Mouse (Mus musculus) olfactory bulb, adult 2 months (tissue): ENCODE measurements at regions not wholly inside any gene's neighbourhood (a gene's known extent, or its start where the extent isn't known, plus 50 kb on each side); places are given as distances from the start of the nearest gene placed in this dataset.

Experiments used
- H3K27ac ChIP-seq: fragments of 200-500 bp; 2 replicates; pipeline ENCODE4 v1.5.1; 2012; ENCODE audit warnings: low read depth, low read length; ENCODE audit not compliant: insufficient read depth
- H3K4me1 ChIP-seq: fragments of 200-500 bp; 2 replicates; pipeline ENCODE4 v1.6.1; 2012; ENCODE audit warnings: low read length; ENCODE audit not compliant: control insufficient read depth, insufficient read depth
- H3K4me3 ChIP-seq: fragments of 200-500 bp; 2 replicates; pipeline ENCODE4 v1.5.1; 2012; ENCODE audit warnings: mild to moderate bottlenecking, low read depth, low read length, moderate library complexity; ENCODE audit not compliant: insufficient read depth
- CTCF ChIP-seq: fragments of 200-500 bp; IDR thresholded peaks from 2 replicates; pipeline ENCODE4 v1.5.1; 2012; ENCODE audit warnings: low read depth, mild to moderate bottlenecking, low read length, moderate library complexity; ENCODE audit not compliant: insufficient read depth
- POLR2A ChIP-seq: fragments of 200-500 bp; IDR thresholded peaks from 2 replicates; pipeline ENCODE4 v1.6.1; 2012; ENCODE audit warnings: mild to moderate bottlenecking, low read depth, low read length, moderate library complexity; ENCODE audit not compliant: insufficient read depth
- WGBS: fragments of 180-500 bp; shearing (Covaris S2); methylation state at CpG from one replicate; pipeline ENCODE4 v1.1.7; 2018; 5-methylcytosine and 5-hydroxymethylcytosine counted together

DNA sequence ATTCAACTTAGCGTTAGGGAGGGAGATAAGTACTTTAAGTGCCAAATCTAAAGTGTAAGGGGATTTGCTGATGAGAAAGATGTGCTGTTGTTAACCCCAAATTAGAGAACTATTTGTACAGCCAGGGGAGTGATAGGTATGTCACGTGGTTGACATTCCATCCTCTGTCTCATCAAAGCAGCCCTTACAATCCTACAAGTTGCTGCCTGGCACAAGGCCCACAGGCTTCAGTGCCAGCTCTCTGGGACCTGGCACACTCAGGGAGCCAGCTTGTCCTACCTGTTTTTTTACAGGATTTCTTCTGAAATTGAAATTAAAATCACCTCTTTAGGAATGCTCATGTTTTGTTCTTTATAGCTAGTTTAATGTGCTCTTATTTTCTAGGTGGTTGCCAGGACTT lies 68.6 kb upstream of the Egln3 start:
- no peak for TF ChIP-seq POLR2A
- no peak for TF ChIP-seq CTCF
- H3K27ac ChIP-seq: no peak overlapping the region
- 79% methylated on average over 2 of the region's 2 CpGs for WGBS
- H3K4me1 ChIP-seq: no peaks in the 10 kb centered on the region
- H3K4me3 ChIP-seq: no peak overlapping the region

GRCm38 (mm10) chr12:54265852-54266251 lies 62.2 kb upstream of the Egln3 start:
- Histone ChIP-seq H3K4me1 (peaks cover 6% of the 10 kb centered on the region), H3K4me3 (no peak overlapping the region), H3K27ac (no peak overlapping the region)
- TF ChIP-seq POLR2A: no peak
- TF ChIP-seq CTCF: no peak
- WGBS: 79% methylated on average over 3 of the region's 3 CpGs

DNA sequence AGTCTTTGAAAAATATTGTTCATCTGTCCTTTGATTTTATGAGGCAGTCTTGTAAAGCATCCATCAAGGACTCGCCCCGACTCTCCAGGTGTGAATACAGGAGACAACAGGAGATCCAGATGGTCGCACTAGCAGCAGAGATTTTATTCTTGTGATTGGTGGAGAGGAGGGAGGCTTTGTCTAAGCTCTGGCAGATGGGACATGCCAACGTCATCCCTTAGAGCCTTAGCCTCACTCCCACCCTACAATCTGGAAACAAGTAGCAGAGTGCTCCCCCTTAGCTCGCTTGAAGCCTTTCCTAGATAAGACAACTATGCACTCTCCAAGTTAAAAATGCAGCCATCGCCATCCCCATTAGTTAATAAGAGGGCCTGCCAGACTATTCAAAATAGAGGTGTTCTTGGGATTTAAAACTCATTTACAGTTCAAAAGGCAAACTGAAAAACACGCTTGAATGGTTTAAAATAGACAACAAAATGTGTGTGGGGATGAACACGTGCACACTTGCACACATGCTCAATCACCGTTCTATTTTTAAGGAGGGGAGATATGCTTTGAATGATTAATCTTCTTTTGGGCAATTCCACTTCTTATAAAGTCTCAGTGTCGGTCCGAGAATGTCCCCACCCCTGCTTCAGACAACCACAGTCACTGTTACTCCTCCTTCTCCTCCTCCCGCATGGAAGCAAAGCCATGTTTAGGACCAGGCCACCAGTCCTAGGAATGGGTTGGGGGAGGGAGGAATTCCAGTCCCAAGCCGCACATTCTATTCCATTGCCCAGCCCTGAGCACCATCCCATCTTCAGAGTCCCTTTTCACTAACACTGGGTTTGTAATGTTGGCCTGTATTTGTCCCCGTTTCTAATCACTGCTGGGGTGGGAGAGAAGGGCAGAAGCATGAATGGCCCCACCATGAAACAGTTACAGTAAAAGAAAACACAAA lies 61.5 kb upstream of the Egln3 start:
- Histone ChIP-seq H3K4me3 (no peak overlapping the region), H3K4me1 (peaks cover 6% of the 10 kb centered on the region), H3K27ac (no peak overlapping the region)
- whole genome bisulfite sequencing: 62% methylated on average over 14 of the region's 14 CpGs
- TF ChIP-seq POLR2A: no peak
- no peak for TF ChIP-seq CTCF

DNA sequence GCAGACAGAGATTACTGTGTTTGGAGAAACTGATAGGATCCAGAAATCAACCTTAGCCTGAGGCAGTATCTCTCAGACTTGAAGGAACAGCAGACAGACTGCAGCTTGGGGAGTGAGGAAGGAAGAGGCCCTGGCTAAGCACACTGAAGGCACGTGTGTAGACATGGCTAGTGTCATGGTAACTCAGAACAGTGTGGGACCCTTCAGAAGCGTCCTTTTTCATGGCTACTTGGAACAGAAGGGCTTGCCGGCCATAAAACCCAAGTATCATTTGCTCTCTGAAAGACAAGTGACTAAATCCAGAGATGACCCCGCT lies 60.7 kb upstream of the Egln3 start:
- Histone ChIP-seq H3K4me1 (peaks cover 6% of the 10 kb centered on the region), H3K27ac (no peak overlapping the region), H3K4me3 (no peak overlapping the region)
- TF ChIP-seq POLR2A (no peak), CTCF (no peak)
- WGBS: 90% methylated on average over 4 of the region's 4 CpGs

DNA sequence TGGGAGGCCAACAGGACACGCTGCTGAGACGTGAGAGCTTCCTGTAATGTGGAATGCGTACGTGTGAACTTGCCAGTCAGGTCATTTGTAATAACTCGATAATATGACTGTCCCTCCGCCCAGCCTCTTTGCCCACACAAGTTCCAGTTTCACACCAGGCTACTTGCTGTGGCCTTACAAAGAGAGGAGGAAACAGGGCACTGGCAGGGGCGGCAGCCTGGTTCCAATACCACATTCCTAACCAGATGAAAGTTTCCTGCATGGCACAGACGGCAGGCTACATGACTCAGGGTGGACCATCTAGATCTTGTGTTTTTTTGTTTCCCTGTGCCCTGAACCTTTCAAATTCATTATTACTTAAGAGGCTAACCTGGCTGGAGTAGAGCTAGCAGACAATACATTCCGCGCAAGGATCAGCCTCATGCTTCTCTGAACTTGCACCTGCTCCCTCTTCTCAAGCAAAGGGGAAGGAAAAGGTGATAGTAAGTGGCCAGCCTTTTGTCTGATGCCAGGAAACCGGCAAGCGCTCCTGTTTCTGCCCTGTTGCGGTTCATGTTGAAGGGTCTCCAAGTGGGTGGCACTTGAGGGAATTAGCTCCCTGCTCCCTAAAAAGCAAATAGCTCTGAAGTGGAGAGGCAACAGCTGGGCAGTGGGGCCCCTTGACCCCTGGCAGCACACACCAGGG lies 60.2 kb upstream of the Egln3 start:
- no peak overlapping the region for H3K4me3 ChIP-seq
- 87% methylated on average over 13 of the region's 13 CpGs for WGBS
- H3K4me1 ChIP-seq: peaks cover 6% of the 10 kb centered on the region
- no peak overlapping the region for H3K27ac ChIP-seq
- TF ChIP-seq CTCF (no peak), POLR2A (no peak)

GRCm38 (mm10) chr12:54262236-54263005 lies 58.8 kb upstream of the Egln3 start:
- H3K4me1 ChIP-seq: peaks cover 6% of the 10 kb centered on the region
- no peak overlapping the region for H3K4me3 ChIP-seq
- H3K27ac ChIP-seq: no peak overlapping the region
- 88% methylated on average over 11 of the region's 11 CpGs for WGBS
- no peak for TF ChIP-seq POLR2A
- TF ChIP-seq CTCF: no peak

DNA sequence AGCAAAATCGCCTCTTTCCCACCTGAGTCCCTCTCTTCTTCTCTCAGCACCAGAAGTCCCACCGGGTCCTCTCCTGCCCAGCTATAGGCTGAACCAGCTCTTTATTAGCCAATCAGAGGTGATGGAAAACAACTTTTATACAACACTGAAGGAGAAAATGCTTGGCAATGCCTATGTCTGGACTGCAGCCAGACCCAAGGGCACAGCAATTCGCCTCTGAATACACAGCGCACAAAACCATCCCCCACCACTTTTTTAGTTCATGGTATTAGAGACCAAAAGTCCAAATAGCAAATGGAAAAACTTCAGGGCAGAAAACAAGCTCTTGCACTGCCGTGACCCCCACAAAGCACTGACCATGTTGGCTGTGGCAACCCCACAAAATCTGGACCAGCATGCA lies 57.8 kb upstream of the Egln3 start:
- Histone ChIP-seq H3K4me3 (no peak overlapping the region), H3K27ac (no peak overlapping the region), H3K4me1 (peaks cover 6% of the 10 kb centered on the region)
- TF ChIP-seq POLR2A (no peak), CTCF (no peak)
- WGBS: 47% methylated on average over 5 of the region's 5 CpGs

GRCm38 (mm10) chr12:54260502-54260901 lies 56.8 kb upstream of the Egln3 start:
- Histone ChIP-seq H3K27ac (no peak overlapping the region), H3K4me3 (no peak overlapping the region), H3K4me1 (peaks cover 5% of the 10 kb centered on the region)
- TF ChIP-seq CTCF (no peak), POLR2A (no peak)
- 84% methylated on average over 6 of the region's 6 CpGs for WGBS
